Mouse (Mus musculus) heart, embryonic 16.5 days (tissue): Measurements from ENCODE around the gene Metap1. TPM values are rescaled to one million over a fixed set of nuclear protein-coding genes. Genes with fewer than 3 reads are reported as not detected.
A peak's percentile ranks its signal among the peaks of the same experiment; 100 is the strongest.

ENCODE experiments used
- ATAC-seq: fragments of 200-750 bp; cut with Nextera tagmentation; replicated peaks from 2 replicates; pipeline ENCODE4 v1.8.0; 2017; ENCODE audit warnings: moderate number of reproducible peaks; ENCODE audit not compliant: insufficient read depth, low FRiP score; ENCODE audit errors: extremely low read depth
- H3K27ac ChIP-seq: fragments of 300-500 bp; sonication (generic); 2 replicates; pipeline ENCODE4 v1.5.1; 2014; ENCODE audit warnings: mild to moderate bottlenecking, low read length, control low read depth, moderate library complexity
- H3K27me3 ChIP-seq: fragments of 300-500 bp; sonication (generic); 2 replicates; pipeline ENCODE4 v1.6.1; 2014; ENCODE audit warnings: low read length, mixed read lengths; ENCODE audit not compliant: control insufficient read depth, insufficient read depth
- H3K36me3 ChIP-seq: fragments of 300-500 bp; sonication (generic); 2 replicates; pipeline ENCODE4 v1.6.1; 2014; ENCODE audit not compliant: control insufficient read depth, insufficient read depth
- H3K4me1 ChIP-seq: fragments of 300-500 bp; sonication (generic); 2 replicates; pipeline ENCODE4 v1.6.1; 2014; ENCODE audit warnings: low read length, mixed read lengths; ENCODE audit not compliant: control insufficient read depth, insufficient read depth
- H3K4me2 ChIP-seq: fragments of 300-500 bp; sonication (generic); 2 replicates; pipeline ENCODE4 v1.6.1; 2014; ENCODE audit warnings: low read depth, mild to moderate bottlenecking, control low read depth, low read length
- H3K4me3 ChIP-seq: fragments of 300-500 bp; sonication (generic); 2 replicates; pipeline ENCODE4 v1.5.1; 2014; ENCODE audit warnings: mild to moderate bottlenecking, control low read depth, low read length
- H3K9ac ChIP-seq: fragments of 300-500 bp; sonication (generic); 2 replicates; pipeline ENCODE4 v1.6.1; 2014; ENCODE audit warnings: low read length, control low read depth
- H3K9me3 ChIP-seq: fragments of 300-500 bp; sonication (generic); replicated peaks from 2 replicates; pipeline ENCODE4 v1.6.1; 2016; ENCODE audit warnings: low read length; ENCODE audit not compliant: control insufficient read depth
- WGBS: fragments of 180-500 bp; shearing (Covaris S2); extraction: QIAGEN DNeasy Blood & Tissue Kit; methylation state at CpG from one replicate; pipeline ENCODE4 v1.1.7; 2014; 5-methylcytosine and 5-hydroxymethylcytosine counted together
- polyA plus RNA-seq: library from polyadenylated mRNA; unstranded; fragments of >200 nt; fragmentation: Nextera tagmentation; extraction: Ambion mirVana; gene quantifications from 2 replicates; pipeline ENCODE4 v1.2.1, GENCODE M21; 2015

Metap1 gene
- polyA plus RNA-seq, 1 experiment from 2014 or later: 41.4 TPM

DNA sequence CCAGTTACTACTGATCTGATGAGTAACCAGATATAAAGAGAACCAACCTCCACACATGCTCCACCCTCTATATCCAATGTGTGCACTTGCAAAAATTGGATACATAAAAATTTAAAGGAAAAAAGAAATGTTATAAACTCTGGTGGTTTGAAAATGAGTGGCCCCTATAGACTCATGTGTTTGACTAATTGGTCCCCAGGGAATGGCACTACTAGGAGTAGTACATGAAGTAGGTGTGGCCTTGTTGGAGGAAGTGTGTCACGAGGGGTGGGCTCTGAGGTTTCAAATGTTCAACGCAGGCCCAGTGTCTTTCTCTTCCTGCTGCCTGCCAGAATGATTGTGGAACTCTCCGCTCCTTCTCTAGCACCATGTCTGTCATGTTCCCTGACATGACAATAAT is 27.5 kb downstream of the Metap1 start:
- Histone ChIP-seq H3K9ac (no peak overlapping the region), H3K9me3 (no peaks in the 10 kb centered on the region), H3K27me3 (no peaks in the 10 kb centered on the region), H3K36me3 (peaks cover 68% of the 10 kb centered on the region), H3K27ac (no peak overlapping the region), H3K4me3 (no peak overlapping the region), H3K4me2 (no peak overlapping the region), H3K4me1 (no peaks in the 10 kb centered on the region)
- 98% methylated on average over 3 of the region's 3 CpGs for WGBS
- ATAC-seq: no peak

DNA sequence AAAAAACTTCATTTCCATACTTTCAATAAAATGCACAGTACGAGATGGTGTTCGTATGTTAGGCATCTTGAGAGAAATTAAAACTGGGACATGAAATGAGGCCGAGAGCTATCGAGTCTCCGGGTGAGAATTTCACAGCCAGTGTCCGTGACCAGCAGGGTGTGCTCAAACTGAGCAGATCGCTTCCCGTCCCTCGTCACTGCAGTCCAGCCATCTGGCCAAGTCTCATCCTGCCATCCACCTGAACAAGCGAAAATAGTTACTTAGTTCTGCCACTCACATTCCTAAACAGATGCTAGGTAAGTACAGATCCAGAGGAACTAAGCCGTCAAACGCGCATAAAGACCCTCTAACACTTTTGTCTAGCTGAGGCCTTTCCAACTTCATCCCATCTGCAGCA is 29.1 kb downstream of the Metap1 start:
- Histone ChIP-seq H3K9ac (no peak overlapping the region), H3K9me3 (no peaks in the 10 kb centered on the region), H3K4me2 (no peak overlapping the region), H3K27me3 (no peaks in the 10 kb centered on the region), H3K4me3 (no peak overlapping the region), H3K36me3 (peaks cover 68% of the 10 kb centered on the region), H3K27ac (no peak overlapping the region), H3K4me1 (no peaks in the 10 kb centered on the region)
- 82% methylated on average over 13 of the region's 13 CpGs for WGBS
- no peak for ATAC-seq

DNA sequence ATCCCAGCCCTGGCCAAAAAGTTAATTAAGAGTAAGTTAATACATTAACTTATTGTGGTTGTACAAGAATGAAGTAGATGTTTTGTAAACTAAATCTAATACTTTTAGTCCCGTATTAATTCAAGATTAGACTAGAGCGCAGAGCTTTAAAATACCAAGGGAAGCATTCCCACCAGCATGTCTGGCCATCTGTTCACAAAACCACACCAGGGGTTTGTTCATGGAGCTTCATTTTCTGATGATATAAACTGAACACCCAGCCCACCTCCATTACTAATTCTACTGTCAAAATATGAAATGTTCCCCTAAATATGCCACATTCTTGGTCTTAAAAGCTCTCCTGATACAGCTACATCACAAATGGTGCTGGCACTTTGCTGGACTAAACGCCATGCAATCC is 30.9 kb downstream of the Metap1 start:
- WGBS: 95% methylated on average over 3 of the region's 3 CpGs
- Histone ChIP-seq H3K27ac (no peak overlapping the region), H3K4me2 (no peak overlapping the region), H3K4me3 (no peak overlapping the region), H3K9me3 (no peaks in the 10 kb centered on the region), H3K4me1 (no peaks in the 10 kb centered on the region), H3K36me3 (peaks cover 71% of the 10 kb centered on the region), H3K27me3 (no peaks in the 10 kb centered on the region), H3K9ac (no peak overlapping the region)
- ATAC-seq: no peak

DNA sequence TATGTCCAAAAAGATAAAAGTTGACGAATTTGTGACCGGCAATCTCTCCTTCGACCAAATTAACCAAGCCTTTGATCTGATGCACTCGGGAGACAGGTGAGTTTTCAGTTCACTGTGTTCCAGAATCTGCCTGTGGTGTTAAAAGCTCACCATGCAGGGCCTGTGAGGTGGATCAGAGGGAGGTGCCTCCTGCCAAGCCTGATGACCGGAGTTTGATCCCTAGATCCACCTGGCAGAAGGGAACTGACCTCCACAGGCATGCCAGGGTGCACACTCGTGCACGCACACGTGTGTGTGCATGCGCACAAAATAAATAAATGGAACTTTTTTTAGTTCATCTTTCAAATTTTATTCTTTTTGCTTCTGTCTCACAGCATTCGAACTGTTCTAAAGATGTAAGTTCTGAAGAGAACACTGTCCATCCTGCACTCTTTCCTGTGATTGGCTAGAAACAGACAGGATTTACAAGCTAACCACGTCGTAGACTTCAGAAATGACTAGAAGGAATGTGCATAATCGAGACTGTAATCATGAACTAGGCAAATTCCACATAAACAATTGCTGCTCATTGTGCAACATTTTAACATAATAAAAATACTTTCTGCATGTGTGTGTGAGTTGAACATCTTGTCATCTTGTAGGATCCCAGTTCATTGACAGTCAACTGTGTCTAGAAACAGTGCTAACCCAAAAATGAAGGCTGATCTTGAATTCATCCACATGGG is 34.4 kb downstream of the Metap1 start:
- H3K9me3 ChIP-seq: no peaks in the 10 kb centered on the region
- H3K36me3 ChIP-seq: peaks cover 75% of the 10 kb centered on the region
- no peak overlapping the region for H3K4me2 ChIP-seq
- no peak for ATAC-seq
- WGBS: 89% methylated on average over 13 of the region's 13 CpGs
- no peaks in the 10 kb centered on the region for H3K4me1 ChIP-seq
- no peak overlapping the region for H3K27ac ChIP-seq
- no peaks in the 10 kb centered on the region for H3K27me3 ChIP-seq
- H3K9ac ChIP-seq: no peak overlapping the region
- H3K4me3 ChIP-seq: no peak overlapping the region

DNA sequence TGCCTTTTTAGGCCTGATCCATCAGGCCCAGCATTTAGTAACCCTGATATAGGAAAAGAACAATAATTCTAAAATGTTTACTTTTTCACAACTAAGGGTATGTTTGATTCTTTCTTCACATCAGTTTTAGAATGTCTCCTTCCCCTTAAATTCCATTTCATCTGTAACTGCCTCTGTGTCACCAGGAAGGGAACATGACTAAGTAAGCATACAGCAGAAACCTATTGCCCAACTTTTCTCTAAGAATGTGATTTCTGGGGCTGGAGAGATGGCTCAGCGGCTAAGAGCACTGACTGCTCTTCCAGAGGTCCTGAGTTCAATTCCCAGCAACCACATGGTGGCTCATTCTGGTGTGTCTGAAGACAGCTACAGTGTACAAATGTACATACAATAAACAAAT is 35.1 kb downstream of the Metap1 start:
- no peaks in the 10 kb centered on the region for H3K9me3 ChIP-seq
- H3K36me3 ChIP-seq: peaks cover 69% of the 10 kb centered on the region
- no peak overlapping the region for H3K9ac ChIP-seq
- H3K27ac ChIP-seq: no peak overlapping the region
- ATAC-seq: no peak
- no peaks in the 10 kb centered on the region for H3K27me3 ChIP-seq
- no peak overlapping the region for H3K4me2 ChIP-seq
- H3K4me1 ChIP-seq: no peaks in the 10 kb centered on the region
- no peak overlapping the region for H3K4me3 ChIP-seq
- 94% methylated on average over 1 of the region's 1 CpGs for WGBS

DNA sequence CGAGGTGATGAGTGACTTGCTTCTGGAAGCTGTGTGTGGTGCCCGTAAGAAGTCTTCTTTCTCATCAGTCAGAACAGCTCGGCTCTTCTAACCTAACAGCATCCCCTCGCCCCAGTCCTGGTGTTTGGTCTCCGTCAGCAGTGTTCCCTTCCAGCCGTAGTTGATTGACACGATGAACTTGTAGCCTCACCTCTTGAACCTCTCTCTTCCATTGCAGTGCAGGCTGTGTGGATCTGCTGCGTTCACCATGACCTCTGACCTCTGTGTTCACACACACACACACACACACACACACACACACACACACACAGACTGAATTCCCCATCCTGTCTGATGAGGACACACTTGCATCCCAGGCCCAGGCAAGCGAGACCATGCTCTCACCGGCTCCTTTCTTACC is 37.1 kb downstream of the Metap1 start:
- WGBS: 80% methylated on average over 10 of the region's 10 CpGs

DNA sequence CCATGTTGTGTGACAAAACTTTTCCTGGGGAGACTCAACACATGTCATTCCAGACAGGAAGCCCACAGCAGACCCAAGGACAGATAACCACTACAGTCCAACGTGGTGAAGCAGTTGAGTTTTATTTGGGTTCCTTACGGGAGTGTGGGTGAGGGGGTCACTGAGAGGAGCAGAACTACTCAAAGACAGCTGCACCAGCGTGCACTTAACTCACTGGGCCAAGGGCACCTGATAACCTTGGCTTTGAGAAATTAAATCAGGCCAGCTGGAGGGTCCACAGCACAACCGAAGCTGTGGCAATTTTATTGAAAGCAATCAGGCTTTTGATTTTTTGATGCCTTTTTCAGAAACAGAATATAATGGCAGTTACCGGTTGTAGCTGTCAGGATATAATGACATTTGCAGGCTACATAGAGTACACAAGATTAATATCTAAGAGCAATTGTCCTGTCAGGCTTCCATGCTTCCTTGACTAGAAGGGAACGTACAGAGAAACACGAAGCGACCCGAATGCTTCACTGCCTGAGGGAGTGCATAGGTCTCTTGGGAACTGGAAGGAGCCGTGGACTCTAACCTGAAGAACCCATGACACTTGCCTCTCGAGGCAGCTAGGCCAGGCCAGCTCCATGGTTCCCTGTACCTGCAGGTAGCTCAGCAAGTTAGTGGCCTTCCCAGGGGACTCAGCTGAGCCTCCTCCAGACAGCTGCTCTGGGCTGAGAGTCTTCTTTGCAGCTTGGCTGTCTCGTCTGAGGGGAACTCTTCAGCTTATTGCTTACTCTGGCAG is 41.0 kb downstream of the Metap1 start:
- Histone ChIP-seq H3K9ac (no peak overlapping the region), H3K9me3 (no peaks in the 10 kb centered on the region), H3K4me2 (no peak overlapping the region), H3K4me3 (no peak overlapping the region), H3K27ac (0 out of 2 replicates have a peak overlapping the region, but pooled peaks have one; percentile 7), H3K36me3 (peaks cover 47% of the 10 kb centered on the region), H3K4me1 (peaks cover 10% of the 10 kb centered on the region), H3K27me3 (no peaks in the 10 kb centered on the region)
- ATAC-seq: no peak
- 56% methylated on average over 12 of the region's 12 CpGs for WGBS

More for the DNA sequence above, 37.1 kb downstream of the Metap1 start:
- Histone ChIP-seq H3K36me3 (peaks cover 62% of the 10 kb centered on the region), H3K9me3 (no peaks in the 10 kb centered on the region), H3K4me1 (peaks cover 3% of the 10 kb centered on the region), H3K4me2 (no peak overlapping the region), H3K27ac (no peak overlapping the region), H3K9ac (no peak overlapping the region), H3K27me3 (no peaks in the 10 kb centered on the region), H3K4me3 (no peak overlapping the region)
- ATAC-seq: no peak; the same call in 1 of the 2 replicates

DNA sequence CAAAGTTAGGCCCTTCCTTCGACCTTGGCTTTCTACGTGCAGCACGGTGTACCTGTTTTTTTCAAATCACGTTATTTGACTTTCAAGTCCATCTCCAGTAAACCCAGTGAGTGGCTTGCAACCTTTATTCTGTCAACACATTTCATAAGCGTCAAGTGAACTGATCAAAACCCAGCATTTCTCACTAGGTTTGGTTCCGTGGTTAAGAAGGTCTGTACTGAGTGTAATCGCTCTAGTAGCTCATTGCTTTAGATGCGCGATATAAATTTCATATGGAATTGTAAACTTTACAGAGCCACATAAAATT is 45.9 kb downstream of the Metap1 start:
- Histone ChIP-seq H3K9ac (peak overlapping the region; percentile 94), H3K9me3 (no peaks in the 10 kb centered on the region), H3K27ac (peak overlapping the region; percentile 91), H3K36me3 (peaks cover 17% of the 10 kb centered on the region), H3K4me3 (peak overlapping the region; percentile 87), H3K27me3 (no peaks in the 10 kb centered on the region), H3K4me2 (peak overlapping the region; percentile 79), H3K4me1 (peaks cover 14% of the 10 kb centered on the region)
- 3% methylated on average over 9 of the region's 9 CpGs for WGBS
- ATAC-seq: no peak
